In the genomic region with DNA sequence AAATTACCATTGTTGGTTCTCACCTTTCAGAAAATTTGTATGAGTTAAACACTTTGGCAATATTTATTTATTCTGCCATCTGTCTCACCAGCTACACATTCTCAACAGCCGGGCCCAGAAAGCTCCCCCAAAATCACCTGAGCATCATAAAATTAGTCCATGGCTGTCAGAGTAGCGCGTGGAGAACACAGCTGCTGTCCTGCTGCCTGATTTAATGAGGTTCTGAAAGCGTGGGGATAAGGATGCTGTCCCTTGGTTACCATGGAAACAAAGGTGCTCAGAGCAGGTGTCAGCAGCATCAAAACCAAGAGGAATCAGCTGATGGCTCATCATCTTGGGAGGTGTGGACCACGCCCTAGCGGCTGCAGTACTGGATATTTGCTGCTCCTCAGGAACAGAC, we compare ENCODE assay signal across 14 mouse cellular contexts.
DNase-seq lines count a peak whose midpoint lies in the region; ATAC-seq lines count a peak whose summit lies in the region.
"Had no signal": no experiment of that assay in that cellular context is flagged by ENCODE, and none has a peak within 500 bp of the region (broad histone marks: within the 10 kb centered on the region; RNA-seq: fewer than 3 reads in every experiment).

No protein-coding gene starts in this region.

- H3K36me3 ChIP-seq in forebrain, embryonic 12.5 days (replicated peaks), result no peaks in the 10 kb centered on the region
- no peaks in the 10 kb centered on the region for H3K36me3 ChIP-seq in forebrain, embryonic 10.5 days (replicated peaks)
- no peaks in the 10 kb centered on the region for H3K36me3 ChIP-seq in forebrain, embryonic 16.5 days (ENCODE audit: control insufficient read depth, insufficient read depth)
- H3K36me3 ChIP-seq: liver, embryonic 15.5 days had no signal

- H3K9me3 ChIP-seq in forebrain, embryonic 12.5 days, result no peaks in the 10 kb centered on the region
- H3K9me3 ChIP-seq in forebrain, embryonic 10.5 days, result no peaks in the 10 kb centered on the region
- no peaks in the 10 kb centered on the region for H3K9me3 ChIP-seq in forebrain, embryonic 16.5 days (ENCODE audit: control insufficient read depth, low read length)
- H3K9me3 ChIP-seq: liver, embryonic 15.5 days had no signal

- no peak overlapping the region for H3K4me2 ChIP-seq in forebrain, embryonic 12.5 days
- no peak overlapping the region for H3K4me2 ChIP-seq in forebrain, embryonic 16.5 days (ENCODE audit: low read length)
- H3K4me2 ChIP-seq: liver, embryonic 15.5 days had no signal

- H3K27ac ChIP-seq in forebrain, embryonic 12.5 days, result no peak overlapping the region
- H3K27ac ChIP-seq in forebrain, embryonic 10.5 days, result no peak overlapping the region
- no peak overlapping the region for H3K27ac ChIP-seq in forebrain, embryonic 16.5 days (ENCODE audit: low read length)
- H3K27ac ChIP-seq: liver, embryonic 15.5 days had no signal

- H3K4me1 ChIP-seq in forebrain, embryonic 12.5 days, result no peaks in the 10 kb centered on the region
- H3K4me1 ChIP-seq in forebrain, embryonic 10.5 days, result peaks cover 13% of the 10 kb centered on the region; the same call in 1 of the 2 replicates
- peaks cover 15% of the 10 kb centered on the region for H3K4me1 ChIP-seq in forebrain, embryonic 16.5 days (replicated peaks; ENCODE audit: control insufficient read depth, insufficient read depth, low read length)
- H3K4me1 ChIP-seq: liver, embryonic 15.5 days had no signal

- 78% methylated on average over 6 of the region's 6 CpGs for WGBS in forebrain, embryonic 12.5 days
- 95% methylated on average over 6 of the region's 6 CpGs for WGBS in forebrain, embryonic 10.5 days
- WGBS in forebrain, embryonic 16.5 days, result 57% methylated on average over 6 of the region's 6 CpGs

- DNase-seq in forebrain, embryonic 10.5 days (ENCODE audit: extremely low spot score, low spot score), result no peak
- peak; percentile 37 for DNase-seq in layer of hippocampus, adult 9-11 months
- no peak for DNase-seq in layer of hippocampus, postnatal 25 days (ENCODE audit: extremely low spot score in 1 of 2, low spot score in 1 of 2)
- DNase-seq in R1 (ENCODE audit: low read depth, low spot score) (peak; percentile 25), MN1 (ENCODE audit: low spot score) (no peak)
- DNase-seq in thymus, postnatal 10 days (ENCODE audit: low spot score in 2 of 2), result no peak
- DNase-seq: adrenal gland, postnatal 10 days; cerebellum, adult 2 months; heart, adult 18-20 months; kidney, adult 9 months; lung, postnatal 36 days had no signal

- 0 out of 2 replicates have a peak, but pooled peaks have one; percentile 6 for ATAC-seq in forebrain, embryonic 12.5 days (ENCODE audit: low FRiP score)
- ATAC-seq in forebrain, embryonic 16.5 days, result peak; percentile 57; the same call in 1 of the 2 replicates

- H3K4me3 ChIP-seq in forebrain, embryonic 12.5 days (replicated peaks), result no peak overlapping the region
- H3K4me3 ChIP-seq in forebrain, embryonic 10.5 days, result no peak overlapping the region
- no peak overlapping the region for H3K4me3 ChIP-seq in forebrain, embryonic 16.5 days (replicated peaks; ENCODE audit: low read length)
- H3K4me3 ChIP-seq: liver, embryonic 15.5 days had no signal

- no peak overlapping the region for H3K9ac ChIP-seq in forebrain, embryonic 12.5 days
- no peak overlapping the region for H3K9ac ChIP-seq in forebrain, embryonic 16.5 days (replicated peaks; ENCODE audit: low read depth, low read length)
- H3K9ac ChIP-seq: liver, embryonic 15.5 days had no signal

- H3K27me3 ChIP-seq in forebrain, embryonic 12.5 days, result no peaks in the 10 kb centered on the region
- H3K27me3 ChIP-seq in forebrain, embryonic 10.5 days (ENCODE audit: poor library complexity, severe bottlenecking), result no peaks in the 10 kb centered on the region
- H3K27me3 ChIP-seq in forebrain, embryonic 16.5 days (replicated peaks; ENCODE audit: control insufficient read depth, insufficient read depth, low read length), result no peaks in the 10 kb centered on the region
- H3K27me3 ChIP-seq: liver, embryonic 15.5 days had no signal

Comparison
In these comparisons a context has a peak if more than half of its experiments do, and no peak if none do; other contexts are left out.
1. DNase-seq: peak in layer of hippocampus, adult 9-11 months (single experiment) and R1 (single experiment); none in forebrain, embryonic 10.5 days (single experiment), layer of hippocampus, postnatal 25 days (0 of 2), MN1 (single experiment) and thymus, postnatal 10 days (0 of 2).